Mouse (Mus musculus): ENCODE data around the gene Plekhg2.

Gene Plekhg2

GRCm38 (mm10) chr7:28382981-28383396 is 10.6 kb upstream of the Plekhg2 start:
- DNase-seq, result peak; percentile 85

- DNase-seq, result peak; percentile 48
Measured at GRCm38 (mm10) chr7:28382347-28382951, 10.1 kb upstream of the Plekhg2 start.

DNA sequence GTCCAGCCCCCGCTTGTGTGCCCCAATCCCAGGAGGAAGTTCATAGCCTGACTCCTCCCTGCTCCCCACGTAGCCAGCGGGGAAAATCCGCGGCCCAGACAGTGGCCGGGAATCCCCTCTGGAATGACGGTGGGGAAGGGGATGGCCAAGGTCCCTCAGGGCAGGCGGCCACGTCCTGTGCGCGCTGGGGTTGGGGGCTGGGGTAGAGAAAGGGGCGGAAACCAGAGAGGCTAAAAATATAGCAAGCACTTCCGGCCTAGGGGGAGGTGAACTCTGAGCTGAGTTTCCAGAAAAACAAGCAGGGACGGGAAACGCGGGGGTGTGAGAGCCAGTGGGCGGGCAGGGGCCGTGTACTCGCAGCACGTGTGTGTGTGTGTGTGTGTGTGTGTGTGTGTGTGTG is 9.5 kb upstream of the Plekhg2 start:
- peak; percentile 84 for DNase-seq

- peak; percentile 84 for DNase-seq
Measured at GRCm38 (mm10) chr7:28381017-28381790, 8.8 kb upstream of the Plekhg2 start.

DNA sequence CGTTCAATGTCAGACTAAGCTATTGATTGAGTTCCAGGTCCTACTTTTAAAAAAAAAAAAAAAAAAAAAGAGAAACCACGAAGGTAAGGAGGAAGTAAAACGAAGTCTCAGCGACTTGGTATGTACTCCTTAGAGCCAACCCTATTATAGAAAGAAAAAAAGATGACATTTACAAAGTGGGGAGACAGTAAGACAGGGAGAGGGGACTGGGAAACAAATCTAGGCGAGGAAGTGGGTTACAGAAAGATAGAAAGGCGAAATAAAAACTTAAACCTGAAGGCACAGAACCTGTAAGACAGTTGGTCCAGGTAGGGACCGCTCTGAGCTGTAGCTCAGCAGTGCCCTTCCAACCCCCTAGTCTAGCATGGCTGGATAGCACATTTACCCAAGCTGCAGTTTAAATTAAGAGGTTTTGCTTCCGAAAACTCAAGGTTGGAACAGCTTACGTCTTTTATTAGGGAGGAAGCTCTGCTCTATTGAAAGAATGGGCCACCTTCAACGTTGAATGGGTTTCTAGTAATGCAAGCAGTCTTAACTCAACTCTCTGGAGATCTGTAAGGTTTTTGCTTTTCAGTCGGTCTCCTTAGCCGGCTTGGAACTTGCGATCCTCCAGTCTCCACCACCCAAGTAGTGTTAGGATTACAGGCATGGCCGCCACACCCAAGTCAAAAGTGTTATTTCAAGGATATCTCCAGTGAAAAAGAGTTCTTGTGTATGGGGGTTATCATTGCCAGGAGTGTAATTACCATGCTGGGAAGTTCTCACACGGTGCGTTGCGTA is 8.0 kb upstream of the Plekhg2 start, which contains the start of gene Zfp36:
Zfp36 (minus strand) TSS at position 17 of the 780 bp plus-strand sequence.
- no peak for DNase-seq

DNA sequence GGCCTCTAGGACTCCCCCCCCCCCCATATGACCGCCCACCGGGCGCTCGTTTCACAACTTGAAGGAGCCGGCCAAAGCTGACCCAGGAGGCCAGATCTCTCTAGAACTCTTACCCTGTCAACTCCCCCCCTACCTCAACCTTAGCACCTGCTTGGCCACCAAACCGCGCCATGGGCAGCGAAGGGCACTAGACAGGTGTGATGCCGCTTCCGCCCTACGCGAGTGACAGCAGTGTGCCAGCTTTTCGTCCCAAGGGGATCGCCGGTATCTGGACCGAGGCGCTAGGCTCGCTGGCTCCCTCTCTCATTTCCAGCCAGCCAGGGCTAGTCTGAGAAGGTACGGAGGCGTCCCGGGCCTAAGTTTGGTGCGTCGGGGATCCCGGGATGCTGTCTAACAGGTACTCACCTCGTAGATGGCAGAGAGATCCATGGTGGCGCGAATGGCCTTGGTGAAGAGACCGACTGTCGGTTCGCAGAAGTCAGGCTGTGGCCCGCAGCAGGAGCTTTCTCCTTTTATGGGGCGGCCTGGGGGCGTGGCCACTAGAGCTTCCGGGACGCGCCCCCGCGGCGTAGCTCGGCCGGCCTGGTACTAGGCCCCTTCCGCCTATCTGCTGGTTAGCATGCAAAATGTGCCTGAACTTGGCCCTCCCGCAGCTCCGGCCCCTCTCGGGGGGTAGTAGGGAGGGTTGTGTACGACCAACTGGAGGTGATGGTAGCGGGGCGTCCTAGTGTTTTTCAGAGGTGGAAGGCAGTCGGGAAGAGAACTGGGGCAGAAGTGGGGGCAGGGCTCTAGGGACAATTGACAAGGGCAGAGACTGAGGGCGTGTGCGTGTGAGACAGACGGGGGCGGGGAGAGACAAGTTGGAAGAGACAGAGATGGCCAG is 6.6 kb upstream of the Plekhg2 start:
- DNase-seq, result peak; percentile 96

GRCm38 (mm10) chr7:28378066-28378690 is 5.8 kb upstream of the Plekhg2 start:
- peak; percentile 58 for DNase-seq

DNA sequence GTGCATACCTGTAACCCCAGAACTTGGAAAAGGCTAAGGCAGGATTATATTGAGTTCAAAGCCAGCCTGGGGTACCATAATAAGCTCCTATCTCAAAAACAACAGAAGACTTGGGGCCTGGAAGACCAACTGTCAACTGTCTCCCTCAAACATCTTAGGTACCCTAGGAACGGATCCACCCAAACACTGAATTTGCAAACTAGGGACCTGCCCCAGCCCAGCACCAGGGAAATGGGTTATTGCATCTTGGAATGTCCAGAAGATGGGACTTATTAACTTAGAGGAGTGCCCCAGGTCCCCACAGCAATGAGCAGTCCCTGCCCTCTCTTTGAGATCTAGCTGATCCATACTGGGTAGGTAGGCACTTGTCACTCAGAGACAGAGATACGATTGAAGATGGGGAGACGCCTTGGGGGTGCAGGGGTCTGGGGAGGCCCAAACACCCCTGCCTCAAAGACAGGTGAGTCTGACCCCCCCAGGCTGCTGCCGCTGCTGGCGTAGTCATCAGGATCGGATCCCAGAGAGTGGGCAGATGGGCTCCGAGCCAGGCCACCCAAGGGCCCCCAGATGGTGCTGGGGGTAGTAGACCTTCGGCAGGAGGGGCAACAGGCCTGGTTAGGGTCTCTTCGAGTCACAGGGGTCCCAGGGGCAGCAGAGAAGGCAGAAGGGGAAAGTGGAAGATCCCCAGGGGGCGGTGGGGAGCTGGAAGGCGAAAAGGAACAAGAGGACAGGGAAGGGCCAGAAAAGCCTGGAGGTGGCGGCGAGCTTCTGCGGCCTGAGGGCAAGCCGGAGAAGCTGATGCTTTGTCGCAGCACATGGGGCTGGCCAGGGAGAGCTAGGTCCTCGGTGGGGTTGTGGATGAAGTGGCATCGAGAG is 5.0 kb upstream of the Plekhg2 start:
- no peak for DNase-seq

DNA sequence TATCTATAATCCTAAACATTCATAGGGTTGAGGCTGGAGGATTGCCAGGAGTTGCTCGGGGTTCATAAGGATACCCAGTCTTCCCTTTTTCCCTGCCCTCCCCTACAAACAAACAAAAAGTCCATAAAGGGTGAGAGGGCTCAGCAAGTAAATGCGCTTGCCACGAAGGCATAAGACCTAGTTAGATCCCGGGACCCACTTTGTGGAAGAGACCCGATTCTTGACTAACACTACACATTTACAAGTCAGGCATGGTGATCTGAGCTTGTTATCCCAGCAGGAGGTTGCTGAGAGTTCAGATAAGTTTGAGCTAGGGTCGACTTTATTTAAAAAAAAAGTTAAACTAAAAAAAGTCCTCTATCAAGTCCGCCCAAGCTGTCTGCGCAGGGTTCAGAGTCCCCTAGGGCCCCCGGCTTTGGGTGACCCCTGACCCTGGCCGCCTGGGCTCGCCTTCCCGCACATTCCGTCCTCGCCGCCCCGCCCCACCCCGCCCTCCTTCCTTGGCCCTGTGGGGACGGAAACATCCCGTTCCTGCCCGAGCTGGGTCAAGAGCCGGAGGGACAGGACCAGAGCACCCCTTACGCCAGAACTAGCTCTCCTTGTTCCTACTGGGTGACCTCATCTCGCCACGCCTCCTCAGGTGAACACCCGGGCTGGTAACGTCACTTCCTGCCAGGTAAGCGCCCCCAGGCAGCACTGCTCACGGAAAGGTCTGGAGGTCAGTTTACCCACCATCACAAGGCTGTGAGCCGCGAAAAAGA is 3.8 kb upstream of the Plekhg2 start:
- peak; percentile 83 for DNase-seq

DNA sequence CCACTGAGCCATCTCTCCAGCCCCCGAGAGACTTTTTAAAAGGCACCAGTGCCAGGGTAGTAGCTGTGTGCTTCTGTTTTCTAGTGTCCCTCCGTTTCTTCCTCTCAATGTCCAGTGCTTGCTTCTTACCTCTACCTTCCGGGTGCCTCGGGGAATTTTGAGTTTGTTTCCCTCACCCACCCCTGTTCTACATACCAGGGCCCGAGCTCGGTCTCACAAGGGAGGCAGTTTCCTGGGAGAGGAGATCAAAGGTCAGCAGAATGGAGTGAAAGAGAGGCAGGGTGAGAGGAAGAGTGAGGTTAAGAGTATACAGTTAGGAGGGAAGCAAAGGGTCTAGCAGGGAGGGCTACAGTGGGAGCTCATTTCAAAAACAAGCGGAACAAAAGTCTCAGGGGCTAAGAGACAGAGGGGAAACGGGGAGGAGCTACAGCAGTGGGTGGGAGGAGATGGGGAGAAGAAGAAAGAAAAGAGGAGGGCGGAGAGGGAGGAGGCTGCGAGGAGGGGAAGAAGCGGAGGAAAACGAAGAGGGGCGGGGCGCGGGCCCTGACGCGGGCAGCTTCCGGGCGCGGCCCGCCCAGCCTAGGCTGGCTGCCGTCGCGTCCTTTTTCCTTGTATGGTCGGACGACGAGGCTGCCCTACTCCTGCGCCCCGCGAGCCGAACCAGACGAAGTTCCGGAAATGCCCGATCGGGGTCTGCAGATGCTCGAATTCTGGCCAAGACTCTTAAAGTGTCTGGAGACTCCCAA is 3.0 kb upstream of the Plekhg2 start:
- DNase-seq, result peak; percentile 93

DNA sequence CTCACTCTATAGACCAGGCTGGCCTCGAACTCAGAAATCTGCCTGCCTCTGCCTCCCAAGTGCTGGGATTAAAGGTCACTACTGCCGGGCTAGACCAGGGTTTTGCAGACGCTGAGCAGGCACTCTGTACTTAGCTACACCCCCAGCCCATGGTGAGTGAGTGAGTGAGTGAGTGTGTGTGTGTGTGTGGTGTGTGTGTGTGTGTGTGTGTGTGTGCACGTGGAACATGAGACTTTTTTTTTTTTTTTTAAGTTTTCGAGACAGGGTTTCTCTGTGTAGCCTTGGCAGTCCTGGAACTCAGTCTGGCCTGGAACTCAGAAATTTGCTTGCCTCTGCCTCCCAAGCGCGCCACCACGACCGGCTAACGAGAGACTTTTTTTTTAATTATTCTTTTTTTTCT is 2.2 kb upstream of the Plekhg2 start:
- DNase-seq, result no peak

GRCm38 (mm10) chr7:28373891-28374495 is 1.6 kb upstream of the Plekhg2 start:
- no peak for DNase-seq

DNA sequence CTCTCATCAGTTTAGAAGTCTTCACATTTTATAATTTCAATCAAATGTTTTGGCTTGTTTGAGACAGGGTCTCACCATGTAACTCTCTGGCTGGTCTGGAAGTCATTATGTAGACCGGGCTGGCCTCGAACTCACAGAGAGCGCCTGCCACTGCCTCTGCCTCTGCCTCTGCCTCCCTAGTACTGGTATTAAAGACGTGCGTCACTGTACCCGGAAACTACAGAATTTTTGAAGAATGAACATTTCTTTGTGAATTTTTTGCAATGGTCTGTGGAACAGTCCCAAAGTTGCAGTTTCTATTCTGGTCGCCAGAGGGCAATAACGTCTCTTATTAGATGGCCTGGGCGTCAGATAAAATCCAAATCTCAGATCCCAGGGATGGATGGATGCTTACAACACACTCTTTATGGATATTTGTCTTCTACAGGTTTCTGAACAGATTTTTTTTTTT is 757 bp upstream of the Plekhg2 start:
- peak; percentile 81 for DNase-seq

DNA sequence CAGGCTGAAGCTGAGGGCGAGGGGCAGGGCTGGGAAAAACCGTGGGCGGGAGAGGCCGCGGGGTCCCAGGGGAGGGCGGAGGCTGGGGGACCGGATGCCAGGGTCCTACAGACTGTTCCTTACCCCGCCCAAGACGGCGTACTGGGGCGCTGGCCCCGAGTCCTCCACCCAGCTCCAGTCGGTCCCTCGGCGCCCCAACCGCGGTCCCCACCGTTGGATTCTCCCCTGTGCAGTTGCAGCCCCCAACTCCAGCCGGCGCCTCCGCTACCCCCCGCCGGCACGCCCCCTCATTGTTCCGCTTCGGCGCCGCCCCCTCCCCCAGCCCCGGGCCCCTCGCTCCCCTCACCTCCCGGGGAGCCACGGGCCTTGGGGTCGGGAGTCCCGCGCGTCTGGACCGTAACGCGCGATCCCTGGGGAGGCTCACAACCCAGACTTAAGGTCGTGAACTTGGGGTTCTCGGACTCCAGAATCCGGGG is 847 bp downstream of the Plekhg2 start:
- DNase-seq, result peak; percentile 59

GRCm38 (mm10) chr7:28370977-28371513 is 1.4 kb downstream of the Plekhg2 start:
- DNase-seq, result no peak

DNA sequence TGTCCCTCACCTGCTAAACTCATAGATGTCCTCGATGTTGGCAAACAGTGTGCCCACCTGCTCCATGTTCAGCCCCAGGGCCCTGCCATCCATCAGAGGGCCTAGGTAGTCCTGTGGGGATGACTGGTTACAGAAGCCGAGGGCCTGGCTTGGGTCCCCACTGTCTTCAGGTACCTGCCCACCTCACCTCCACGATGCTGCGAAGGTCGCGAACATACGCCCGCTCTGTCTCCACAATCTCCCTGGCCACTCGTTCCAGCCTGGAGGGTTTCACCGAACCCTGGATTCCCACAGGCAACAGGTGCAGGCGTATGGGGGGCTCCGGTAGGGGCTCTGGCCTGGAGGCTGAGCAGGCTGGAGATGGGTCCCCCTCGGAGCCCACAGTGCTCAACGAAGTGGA is 2.3 kb downstream of the Plekhg2 start:
- no peak for DNase-seq

GRCm38 (mm10) chr7:28368276-28368920 is 4.0 kb downstream of the Plekhg2 start:
- DNase-seq, result no peak
